Mouse (Mus musculus) cortical plate, adult 2 months (tissue): Measurements from ENCODE around the gene Gcc2.
"Not testable (repeated sequence)": the region's sequence is repeated elsewhere in the genome, so short reads cannot be mapped to it uniquely, and the experiment has no call there.

ENCODE experiments used
- CTCF ChIP-seq: fragments of 200-500 bp; IDR thresholded peaks from 2 replicates; pipeline ENCODE4 v1.5.1; 2011; ENCODE audit warnings: mild to moderate bottlenecking, control low read depth, low read length; ENCODE audit not compliant: insufficient read depth; ENCODE audit errors: extremely low read depth
- POLR2A ChIP-seq: fragments of 200-500 bp; IDR thresholded peaks from 2 replicates; pipeline ENCODE4 v1.6.1; 2011; ENCODE audit warnings: mild to moderate bottlenecking, low read length, control low read depth; ENCODE audit not compliant: insufficient read depth; ENCODE audit errors: extremely low read depth

DNA sequence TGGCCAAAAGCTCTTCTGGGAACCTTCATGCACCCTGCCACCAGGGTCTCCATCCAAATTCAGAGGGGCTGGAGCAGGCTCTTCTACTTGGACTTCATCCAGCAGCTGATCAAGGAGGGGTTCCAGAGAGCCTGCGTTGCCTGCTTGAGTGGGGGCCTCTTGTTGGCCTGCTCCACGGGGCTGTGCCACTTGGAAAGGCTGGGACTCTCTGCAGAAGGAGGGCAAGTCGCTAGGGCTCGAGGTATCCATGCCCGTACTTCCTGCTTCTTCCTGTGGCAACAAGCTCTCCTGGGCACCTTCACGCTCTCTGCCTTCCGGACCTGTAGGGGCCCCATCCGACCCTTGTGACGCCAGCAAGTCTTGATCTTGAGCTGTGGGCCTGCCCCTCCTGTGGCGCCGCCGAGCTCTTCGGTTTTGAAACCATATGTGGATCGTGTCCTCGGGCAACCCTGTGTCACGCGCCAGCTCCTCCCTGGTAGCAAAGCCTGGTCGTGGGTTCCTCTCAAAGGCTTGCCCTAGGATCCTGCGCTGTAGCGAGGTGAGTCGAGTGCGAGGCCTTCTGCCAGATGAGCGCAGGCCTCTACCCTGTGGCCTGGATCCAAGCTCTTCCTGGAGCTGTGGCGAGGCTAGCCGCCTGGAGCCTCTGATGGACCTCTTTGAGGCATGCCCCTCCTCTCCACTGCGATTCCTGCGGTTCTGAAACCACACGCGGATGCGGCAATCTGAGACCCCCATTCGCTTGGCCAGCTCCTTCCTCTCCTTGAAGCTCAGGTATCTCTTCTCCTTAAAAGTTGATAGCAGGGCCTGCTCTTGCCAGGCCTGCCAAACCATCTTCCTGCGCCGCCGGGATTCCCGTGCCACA, 23.3 kb upstream of the Gcc2 start:
- TF ChIP-seq POLR2A, CTCF: not testable (repeated sequence)
